Mouse (Mus musculus) liver, postnatal 0 days (tissue): ENCODE data around the gene Cacnb4.

Experiments used
- CTCF ChIP-seq: sonication (generic); IDR thresholded peaks from 2 replicates; pipeline ENCODE4 v1.5.1; 2016; ENCODE audit warnings: antibody characterized with exemption, low read depth
- EP300 ChIP-seq: IDR thresholded peaks from 2 replicates; pipeline ENCODE4 v1.6.1; 2016; ENCODE audit warnings: antibody characterized with exemption, low read depth, mild to moderate bottlenecking

DNA sequence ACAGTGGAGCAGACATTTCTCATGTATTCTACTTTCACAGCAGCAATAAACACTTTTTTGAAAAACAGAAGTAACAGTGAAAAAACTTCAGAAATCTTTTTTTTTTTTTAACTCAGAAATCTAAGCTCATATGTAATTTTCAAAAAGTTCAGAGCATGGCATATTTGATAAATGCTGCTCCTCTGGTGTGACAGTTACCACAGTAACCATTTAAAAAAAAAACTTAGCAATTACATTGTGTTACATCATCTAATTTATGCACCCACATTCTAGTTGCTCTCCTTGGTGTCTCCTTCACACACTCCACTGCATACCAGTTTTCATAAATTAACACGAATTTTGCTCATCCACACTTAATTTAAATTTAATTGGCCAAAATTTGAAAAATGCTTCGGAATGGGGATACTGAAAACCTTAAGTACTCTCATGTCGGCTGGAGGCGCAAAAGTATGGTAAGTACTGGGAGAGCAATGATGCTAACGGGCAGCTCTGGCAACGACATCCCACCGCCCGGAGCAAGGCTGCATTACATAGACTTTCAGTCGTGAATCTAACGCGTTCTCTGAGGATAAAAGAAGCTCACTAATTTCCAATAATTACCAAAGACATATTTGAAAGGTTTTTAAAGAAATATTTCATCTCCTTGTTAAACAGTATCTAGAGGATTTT is 24.9 kb upstream of the Cacnb4 start:
- no peak for TF ChIP-seq CTCF
- no peak for TF ChIP-seq EP300
